Mouse (Mus musculus): ENCODE results near the gene Rhbdl2.

Gene Rhbdl2

GRCm38 (mm10) chr4:123787191-123787985, at the start of gene Rhbdl2:
Rhbdl2 (plus strand) TSS chr4:123787874.
- peak; percentile 50 to 55 for DNase-seq (ENCODE audit: low spot score in 2 of 2)

GRCm38 (mm10) chr4:123738708-123739107, 49.0 kb upstream of the Rhbdl2 start:
- DNase-seq (ENCODE audit: low spot score in 2 of 2) = no peak

GRCm38 (mm10) chr4:123742891-123743290, 44.8 kb upstream of the Rhbdl2 start:
- DNase-seq (ENCODE audit: low spot score in 2 of 2) = no peak

GRCm38 (mm10) chr4:123745221-123745775, 42.4 kb upstream of the Rhbdl2 start:
- DNase-seq (ENCODE audit: low spot score in 2 of 2) = no peak

GRCm38 (mm10) chr4:123748726-123749415, 38.8 kb upstream of the Rhbdl2 start:
- DNase-seq (ENCODE audit: low spot score in 2 of 2) = no peak

- DNase-seq (ENCODE audit: low spot score in 2 of 2) = no peak
Measured at GRCm38 (mm10) chr4:123749484-123750130, 38.1 kb upstream of the Rhbdl2 start.

GRCm38 (mm10) chr4:123750152-123750651, 37.5 kb upstream of the Rhbdl2 start, which contains the start of gene Akirin1:
Akirin1 (minus strand) TSS chr4:123750345.
- peak; percentile 94 to 99 for DNase-seq (ENCODE audit: low spot score in 2 of 2)

- peak in 1 of 2 experiments; percentile 14 for DNase-seq (ENCODE audit: low spot score in 2 of 2)
Measured at GRCm38 (mm10) chr4:123750707-123751312, 36.9 kb upstream of the Rhbdl2 start.

GRCm38 (mm10) chr4:123758306-123758705, 29.4 kb upstream of the Rhbdl2 start:
- DNase-seq (ENCODE audit: low spot score in 2 of 2) = no peak

- DNase-seq (ENCODE audit: low spot score in 2 of 2) = no peak
Measured at GRCm38 (mm10) chr4:123765071-123765470, 22.6 kb upstream of the Rhbdl2 start.

GRCm38 (mm10) chr4:123767807-123768206, 19.9 kb upstream of the Rhbdl2 start:
- no peak for DNase-seq (ENCODE audit: low spot score in 2 of 2)

GRCm38 (mm10) chr4:123768234-123768633, 19.4 kb upstream of the Rhbdl2 start:
- no peak for DNase-seq (ENCODE audit: low spot score in 2 of 2)

GRCm38 (mm10) chr4:123792666-123793065, 5.0 kb downstream of the Rhbdl2 start:
- DNase-seq (ENCODE audit: low spot score in 2 of 2) = no peak

GRCm38 (mm10) chr4:123793136-123793535, 5.5 kb downstream of the Rhbdl2 start:
- DNase-seq (ENCODE audit: low spot score in 2 of 2) = no peak

- no peak for DNase-seq (ENCODE audit: low spot score in 2 of 2)
Measured at GRCm38 (mm10) chr4:123795057-123795456, 7.4 kb downstream of the Rhbdl2 start.

GRCm38 (mm10) chr4:123797403-123797802, 9.7 kb downstream of the Rhbdl2 start:
- no peak for DNase-seq (ENCODE audit: low spot score in 2 of 2)

GRCm38 (mm10) chr4:123797856-123798255, 10.2 kb downstream of the Rhbdl2 start:
- peak; percentile 65 for DNase-seq (ENCODE audit: low spot score in 2 of 2)

GRCm38 (mm10) chr4:123803642-123804041, 16.0 kb downstream of the Rhbdl2 start:
- no peak for DNase-seq (ENCODE audit: low spot score in 2 of 2)

GRCm38 (mm10) chr4:123808304-123808703, 20.6 kb downstream of the Rhbdl2 start:
- no peak for DNase-seq (ENCODE audit: low spot score in 2 of 2)

GRCm38 (mm10) chr4:123810475-123811295, 23.0 kb downstream of the Rhbdl2 start:
- DNase-seq (ENCODE audit: low spot score in 2 of 2) = no peak

- no peak for DNase-seq (ENCODE audit: low spot score in 2 of 2)
Measured at GRCm38 (mm10) chr4:123812525-123812924, 24.9 kb downstream of the Rhbdl2 start.

Measured in frontal cortex, postnatal 10 days (tissue).